Mouse (Mus musculus) megakaryocyte, adult 5-6 weeks (primary cell): ENCODE results near the gene Kin. TPM values are rescaled to one million over a fixed set of nuclear protein-coding genes. Genes with fewer than 3 reads are reported as not detected.

Source experiments
- ATAC-seq: 2 replicates; pipeline ENCODE4 v1.8.0; 2016; ENCODE audit warnings: mild to moderate bottlenecking, inconsistent platforms; ENCODE audit not compliant: poor library complexity, severe bottlenecking
- total RNA-seq, 2 experiments: library from RNA; stranded (forward) in 1 of 2; stranded (reverse) in 1 of 2; fragments of 153-499, 151-499 nt in 1 of 2; fragments of 221-1000, 200-1000 nt in 1 of 2; gene quantifications; 2 replicates each; pipeline versions ENCODE4 v1.2.3 to v1.2.4; 2015 to 2017

Kin gene
- total RNA-seq, 2 experiments from 2014 or later: 27.6 to 35.6 TPM

- no peak for ATAC-seq
Observed at GRCm38 (mm10) chr2:10108535-10109189, 28.3 kb downstream of the Kin start.

- no peak for ATAC-seq
Observed at GRCm38 (mm10) chr2:10118751-10119150, 38.4 kb downstream of the Kin start.

GRCm38 (mm10) chr2:10119276-10119675, 38.9 kb downstream of the Kin start:
- no peak for ATAC-seq

- no peak for ATAC-seq
Observed at GRCm38 (mm10) chr2:10121826-10122225, 41.4 kb downstream of the Kin start.

- ATAC-seq: no peak
Observed at GRCm38 (mm10) chr2:10126122-10126521, 45.7 kb downstream of the Kin start.

GRCm38 (mm10) chr2:10127471-10127870, 47.1 kb downstream of the Kin start:
- no peak for ATAC-seq

- no peak for ATAC-seq
Observed at GRCm38 (mm10) chr2:10128571-10128970, 48.2 kb downstream of the Kin start.

GRCm38 (mm10) chr2:10130341-10130990, 50.1 kb downstream of the Kin start:
- no peak for ATAC-seq

- ATAC-seq: no peak
Observed at GRCm38 (mm10) chr2:10131296-10131695, 50.9 kb downstream of the Kin start, which contains the start of gene Itih2. Gene Itih2 (minus strand): TSS chr2:10131396.

GRCm38 (mm10) chr2:10132128-10132527, 51.7 kb downstream of the Kin start:
- no peak for ATAC-seq

- no peak for ATAC-seq
Observed at GRCm38 (mm10) chr2:10133941-10134340, 53.5 kb downstream of the Kin start.

- peak; percentile 82 for ATAC-seq
Observed at GRCm38 (mm10) chr2:10137320-10137719, 56.9 kb downstream of the Kin start.

- ATAC-seq: no peak
Observed at GRCm38 (mm10) chr2:10140456-10140855, 60.1 kb downstream of the Kin start.

Other genes starting within 250 kb of the Kin start
- not detected in 2 replicates for gene 4930412O13Rik, start 199.3 kb upstream of the Kin start, total RNA-seq (2015)
- gene 4930412O13Rik, start 199.3 kb upstream of the Kin start, total RNA-seq (2017): not detected in 2 replicates
- not detected in 2 replicates for gene 9230102O04Rik, start 191.1 kb upstream of the Kin start, total RNA-seq (2015)
- not detected in 2 replicates for gene 9230102O04Rik, start 191.1 kb upstream of the Kin start, total RNA-seq (2017)
- 0.45 and 0.98 TPM in 2 replicates for gene Gata3, start 190.6 kb upstream of the Kin start, total RNA-seq (2015)
- 0.49 and 1.2 TPM in 2 replicates for gene Gata3, start 190.6 kb upstream of the Kin start, total RNA-seq (2017)
- 12.5 and 13.3 TPM in 2 replicates for gene Taf3, start 32.0 kb upstream of the Kin start, total RNA-seq (2015)
- gene Taf3, start 32.0 kb upstream of the Kin start, total RNA-seq (2017): 8.7 and 12.6 TPM in 2 replicates
- 493 and 571 TPM in 2 replicates for gene Atp5c1, start 83 bp upstream of the Kin start, total RNA-seq (2015)
- gene Atp5c1, start 83 bp upstream of the Kin start, total RNA-seq (2017): 410 and 491 TPM in 2 replicates
- not detected in 2 replicates for gene Itih2, start 50.8 kb downstream of the Kin start, total RNA-seq (2015)
- not detected in 2 replicates for gene Itih2, start 50.8 kb downstream of the Kin start, total RNA-seq (2017)
- 1.5 and 2.1 TPM in 2 replicates for gene Itih5, start 73.0 kb downstream of the Kin start, total RNA-seq (2015)
- 2.2 and 3.5 TPM in 2 replicates for gene Itih5, start 73.0 kb downstream of the Kin start, total RNA-seq (2017)